Mouse (Mus musculus): ENCODE measurements at regions not wholly inside any gene's neighbourhood (a gene's known extent, or its start where the extent isn't known, plus 50 kb on each side); places are given as distances from the start of the nearest gene placed in this dataset.
"Not testable (repeated sequence)": the region's sequence is repeated elsewhere in the genome, so short reads cannot be mapped to it uniquely, and the experiment has no call there.

DNA sequence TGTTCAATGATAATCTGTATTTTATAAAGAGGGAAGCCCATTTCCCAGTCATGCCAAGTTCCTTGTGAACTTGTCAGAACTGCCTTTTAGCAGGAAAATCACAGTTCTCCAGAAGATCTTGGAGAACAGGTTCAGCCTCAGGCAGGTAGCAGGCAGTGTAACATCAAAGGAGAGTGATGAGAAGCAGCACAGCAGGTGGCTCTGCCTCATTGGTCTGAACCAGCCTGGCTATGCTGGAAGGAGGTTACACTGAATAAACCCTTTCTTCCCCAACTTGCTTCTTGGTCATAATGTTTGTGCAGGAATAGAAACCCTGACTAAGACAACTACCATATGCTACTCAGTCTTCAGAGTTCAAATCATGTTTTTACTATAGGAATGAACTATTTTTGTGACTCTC is 172.5 kb upstream of the Oprm1 start:
- DNase-seq (ENCODE audit: low spot score in 2 of 2); intact Hi-C loops (cut with DNase I): not testable (repeated sequence)

DNA sequence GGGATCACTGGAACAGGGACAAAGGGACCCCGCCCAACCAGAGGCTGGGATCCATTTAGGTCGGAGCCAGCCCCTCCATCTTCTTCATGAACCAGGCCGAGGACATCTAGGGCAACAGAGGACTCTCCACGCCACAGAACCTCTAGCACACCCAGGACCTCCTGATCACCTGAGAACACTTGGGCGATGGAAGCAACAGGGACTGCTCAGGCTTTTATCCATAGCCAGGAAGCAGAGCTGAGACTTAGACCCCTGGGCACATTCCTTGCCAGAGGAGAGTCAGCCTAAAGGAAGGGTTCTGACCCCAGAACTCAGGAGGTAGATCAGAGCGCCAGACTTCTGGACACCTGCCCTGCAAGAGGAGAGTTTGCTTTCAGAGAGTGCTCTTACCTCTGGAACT is 168.1 kb upstream of the Oprm1 start:
- intact Hi-C loops (cut with DNase I), result no loop called here

DNA sequence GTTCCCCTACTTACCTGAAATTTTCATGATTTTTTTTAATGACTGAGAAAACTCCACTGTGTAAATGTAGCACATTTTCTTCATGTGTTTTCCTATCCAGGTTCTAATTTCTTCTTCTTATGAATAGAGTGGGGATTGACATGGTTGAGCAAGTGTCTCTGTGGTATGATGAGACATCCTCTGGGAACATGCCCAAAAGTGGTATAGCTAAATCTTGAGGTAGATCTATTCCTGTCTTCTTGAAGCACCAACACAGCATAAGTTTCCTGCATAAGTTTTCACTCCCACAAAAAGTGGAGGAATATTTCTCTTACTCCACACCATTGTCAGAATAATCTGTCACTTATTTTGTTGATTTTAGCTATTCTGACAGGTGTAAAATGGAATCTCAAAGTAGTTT is 161.1 kb upstream of the Oprm1 start:
- DNase-seq (ENCODE audit: low spot score in 2 of 2), result peak in 1 of 2 experiments; percentile 82
- intact Hi-C loops (cut with DNase I), result no loop called here

More for the DNA sequence above, 168.1 kb upstream of the Oprm1 start:
- no peak for DNase-seq (ENCODE audit: low spot score in 2 of 2)

DNA sequence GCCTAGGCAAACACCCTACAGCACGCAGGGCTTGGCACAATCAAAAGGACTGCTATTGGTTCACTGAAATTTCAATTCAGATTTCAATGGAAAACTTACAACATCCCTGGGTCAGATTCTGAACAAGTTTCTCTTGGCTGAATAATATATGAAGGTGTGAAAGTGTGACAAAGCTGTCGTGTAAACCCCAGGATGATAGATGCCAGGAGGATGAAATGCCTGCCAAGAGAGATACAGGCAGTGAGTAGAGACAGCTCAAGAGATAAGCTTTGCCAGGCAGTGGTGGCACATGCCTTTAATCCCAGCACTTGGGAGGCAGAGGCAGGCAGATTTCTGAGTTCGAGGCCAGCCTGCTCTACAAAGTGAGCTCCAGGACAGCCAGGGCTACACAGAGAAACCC is 159.7 kb upstream of the Oprm1 start:
- DNase-seq (ENCODE audit: low spot score in 2 of 2), result peak in 1 of 2 experiments; percentile 63
- intact Hi-C loops (cut with DNase I), result not testable (repeated sequence)

DNA sequence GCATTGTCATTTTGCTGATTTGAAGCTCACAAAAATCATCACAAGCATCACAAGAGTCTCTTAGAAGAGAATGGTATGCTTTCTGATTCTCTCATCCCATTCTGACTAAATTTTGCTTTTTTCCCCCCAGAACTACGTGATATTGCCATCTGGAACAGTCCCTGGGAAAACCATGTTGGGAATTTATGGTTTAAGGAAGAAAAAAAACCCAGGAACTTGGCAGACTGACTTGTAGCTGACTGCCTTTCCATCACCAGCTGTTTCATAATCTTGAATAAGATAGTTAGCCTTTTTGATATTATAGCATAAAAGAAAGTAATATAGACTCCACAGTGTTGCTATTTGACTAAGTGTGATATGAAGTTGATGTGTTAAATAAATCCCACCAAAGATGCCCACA is 110.7 kb upstream of the Oprm1 start:
- peak in 1 of 2 experiments; percentile 60 for DNase-seq (ENCODE audit: low spot score in 2 of 2)
- intact Hi-C loops (cut with DNase I), result no loop called here

DNA sequence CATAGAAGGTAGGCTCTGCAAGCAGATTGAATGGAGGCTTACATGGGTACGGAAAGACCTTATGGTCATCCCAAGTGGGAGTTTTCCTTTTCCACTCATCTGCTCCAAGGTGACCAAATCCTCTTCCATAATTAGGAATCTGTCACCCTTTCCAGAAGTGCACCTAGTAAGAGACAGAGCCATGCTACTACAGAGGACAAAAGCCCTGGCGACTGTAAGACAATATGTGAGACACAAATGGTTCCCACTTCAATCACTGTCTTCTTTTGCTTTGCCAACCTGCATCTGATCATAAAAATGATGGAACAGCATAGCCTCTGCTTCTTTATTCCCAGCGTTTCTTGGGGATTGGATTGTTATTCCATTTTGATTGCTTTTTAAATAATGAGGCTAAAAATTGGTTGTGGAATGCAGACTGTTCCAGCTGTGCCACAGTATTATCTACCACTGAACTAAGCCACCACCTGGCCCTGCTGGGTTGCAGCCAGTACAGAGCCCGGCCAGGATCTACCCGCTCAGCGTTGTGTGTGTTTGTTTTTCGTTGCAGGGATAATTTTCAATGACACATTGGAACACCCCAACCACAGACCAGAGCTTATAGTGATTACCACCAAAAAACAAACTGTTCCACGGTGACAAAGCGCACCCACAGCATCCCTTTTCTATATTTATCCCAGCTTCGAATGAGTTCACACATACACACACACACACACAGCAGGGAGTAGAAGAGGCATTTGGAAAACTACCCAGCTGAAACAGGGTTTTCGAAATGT is 72.8 kb upstream of the Oprm1 start:
- intact Hi-C loops (cut with DNase I), result no loop called here
- peak in 1 of 2 experiments; percentile 54 for DNase-seq (ENCODE audit: low spot score in 2 of 2)

DNA sequence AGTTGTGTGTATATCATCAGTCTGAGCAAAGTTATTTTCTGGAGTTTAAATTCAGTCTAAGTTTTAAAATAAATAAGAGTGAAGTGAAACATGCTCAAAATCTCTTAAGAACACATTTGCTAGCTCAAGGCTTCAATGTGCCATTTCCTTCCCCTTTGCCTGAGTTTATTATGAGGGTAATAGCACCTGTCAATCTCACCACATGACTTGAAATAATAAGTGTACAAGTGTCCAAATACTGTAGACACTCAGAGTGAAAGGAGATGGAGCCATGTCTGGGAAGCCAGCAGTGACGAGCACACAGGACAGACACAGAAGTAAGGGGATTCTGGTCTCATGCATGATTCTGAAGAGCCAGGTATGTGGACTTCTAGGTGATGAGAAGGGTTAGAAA is 72.2 kb upstream of the Oprm1 start:
- no peak for DNase-seq (ENCODE audit: low spot score in 2 of 2)
- intact Hi-C loops (cut with DNase I), result no loop called here
